Mouse (Mus musculus): Measurements from ENCODE around the gene Wdr93.

Wdr93 gene

DNA sequence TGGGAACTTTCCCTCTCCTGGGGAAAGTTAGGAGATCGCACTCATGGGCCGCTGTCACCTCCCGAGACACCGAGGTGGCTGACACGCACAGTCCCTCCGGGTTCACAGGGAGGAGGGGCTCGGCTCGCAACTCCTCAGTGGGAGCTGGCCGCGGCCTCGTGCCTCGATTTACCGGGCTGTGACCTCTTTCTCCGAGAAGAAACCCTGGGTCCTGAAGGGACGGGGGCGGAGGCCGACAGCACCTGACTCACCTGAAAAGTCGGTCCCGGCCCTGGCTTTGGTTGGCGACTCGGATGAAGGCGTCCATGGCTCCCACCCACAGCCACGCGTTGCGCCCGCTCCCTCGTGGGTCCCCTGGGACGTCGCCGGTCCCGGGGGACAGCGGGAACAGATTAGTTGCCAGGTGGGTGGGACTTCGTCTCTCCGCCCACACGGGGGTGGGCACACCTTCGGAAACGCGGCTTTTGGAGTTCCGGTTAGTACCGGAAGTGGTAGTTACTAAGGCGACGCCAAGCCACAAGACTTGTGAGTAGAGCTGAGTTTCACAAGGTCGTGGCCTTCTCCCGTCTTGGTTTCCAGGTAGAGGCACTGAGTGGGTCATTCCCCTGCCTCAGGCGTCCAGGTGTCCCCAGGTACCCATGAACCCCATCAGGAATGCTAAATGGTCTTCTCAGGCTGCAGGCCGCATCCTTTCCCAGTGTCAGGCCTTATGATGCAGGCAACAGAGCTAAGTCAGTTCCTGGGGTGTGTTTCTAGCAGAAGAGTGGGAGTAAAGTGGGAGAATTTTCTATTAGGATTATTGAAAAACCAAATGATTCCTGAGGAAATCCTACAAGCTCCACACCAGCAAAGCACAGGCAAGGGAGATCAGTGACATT, at the start of gene Wdr93, which contains the start of gene Pex11a:
TSS of gene Wdr93 (plus strand) at position 505 of the 878 bp plus-strand sequence.
TSS of gene Pex11a (minus strand) at position 473 of the 878 bp plus-strand sequence.
- DNase-seq = peak; percentile 89

DNA sequence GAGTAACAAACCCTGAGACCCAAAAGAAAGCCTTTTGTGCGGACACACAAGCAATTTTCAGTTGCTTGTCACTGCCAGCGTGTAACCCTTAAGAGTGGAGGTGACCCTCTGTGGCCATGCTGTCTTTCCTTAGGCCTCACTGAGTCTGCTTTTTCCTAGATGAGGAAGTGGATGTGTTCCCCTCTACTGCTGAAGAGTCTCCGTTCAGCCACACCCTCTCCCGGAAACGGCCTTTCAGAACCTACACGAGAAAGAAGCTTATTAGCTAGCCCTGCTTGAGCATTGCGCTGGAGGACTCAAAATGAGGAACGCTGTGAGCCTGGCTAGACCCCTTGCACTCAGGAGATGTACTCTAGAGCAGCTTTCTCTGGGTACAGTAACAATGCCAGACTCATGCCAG, 46.5 kb upstream of the Wdr93 start:
- DNase-seq = no peak

DNA sequence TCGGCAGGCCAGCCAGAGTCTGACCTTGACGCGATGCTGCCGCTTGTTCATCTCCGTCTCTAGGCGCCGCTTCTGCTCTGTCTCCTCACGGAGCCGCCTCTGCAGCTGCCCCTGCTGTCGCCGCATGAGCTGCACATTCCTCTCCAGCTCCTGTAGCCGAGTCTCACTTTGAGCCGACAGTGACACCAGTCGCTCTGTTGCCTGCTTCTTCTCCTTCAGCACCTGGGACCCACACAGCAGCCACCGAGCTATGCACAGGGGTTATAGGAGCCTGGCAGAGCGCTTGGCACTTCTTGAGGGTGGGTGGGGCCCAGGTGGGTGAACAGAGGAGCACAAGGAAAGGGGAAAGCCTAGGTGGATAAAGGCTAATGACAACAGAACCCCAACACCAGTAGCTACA, 40.2 kb upstream of the Wdr93 start:
- no peak for DNase-seq

- no peak for DNase-seq
Observed at GRCm38 (mm10) chr7:79705210-79705609, 37.8 kb upstream of the Wdr93 start.

DNA sequence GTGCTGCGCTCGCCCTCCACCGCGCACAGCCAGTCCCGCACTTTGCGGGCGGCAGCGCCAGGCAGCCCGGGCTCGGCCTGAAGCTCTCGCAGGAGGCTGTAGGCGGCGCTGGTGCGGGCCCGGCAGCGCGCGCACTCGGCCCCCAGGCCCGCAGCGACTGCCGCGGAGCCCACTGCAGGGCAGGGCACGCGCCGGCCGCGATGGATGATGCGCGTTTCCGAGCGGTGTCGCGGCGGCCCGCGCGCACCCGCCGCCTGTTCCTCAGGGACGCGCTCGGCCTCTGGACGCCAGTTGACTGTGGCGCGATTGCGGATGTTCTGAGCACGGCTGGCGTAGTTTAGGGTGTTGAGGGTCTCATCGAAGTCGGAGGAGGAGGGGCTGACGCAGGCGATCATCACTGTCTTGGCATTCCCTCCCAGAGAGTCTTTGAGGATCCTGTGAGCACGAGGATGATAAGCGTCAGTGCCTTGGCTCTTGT, 32.8 kb upstream of the Wdr93 start:
- DNase-seq = no peak

- no peak for DNase-seq
Observed at GRCm38 (mm10) chr7:79710831-79711230, 32.1 kb upstream of the Wdr93 start.

- peak; percentile 73 for DNase-seq
Observed at GRCm38 (mm10) chr7:79715187-79715981, 27.6 kb upstream of the Wdr93 start, which contains the start of gene Kif7. TSS of gene Kif7 (minus strand) at chr7:79715720.

GRCm38 (mm10) chr7:79721386-79721977, 21.5 kb upstream of the Wdr93 start:
- DNase-seq = peak; percentile 57

DNA sequence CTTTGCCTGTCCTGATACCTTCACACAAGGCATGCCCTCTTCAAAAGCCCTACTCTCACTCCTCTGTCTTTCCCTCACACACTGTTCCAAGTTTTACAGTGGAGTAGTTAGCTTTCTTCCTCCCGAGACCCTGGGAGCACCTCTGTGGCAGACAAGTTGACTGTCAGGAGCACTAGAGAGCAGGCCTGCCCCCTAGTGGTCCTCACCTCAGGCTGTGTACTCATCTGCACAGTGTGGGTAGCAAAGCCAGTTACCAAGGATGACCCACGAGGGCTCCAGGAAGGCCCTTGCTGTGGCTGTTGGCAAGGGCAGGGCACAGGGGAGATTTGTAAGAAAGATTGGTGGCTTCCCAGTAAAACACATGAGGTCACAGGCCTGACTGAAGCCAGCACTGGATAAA, 15.9 kb upstream of the Wdr93 start:
- DNase-seq = peak; percentile 70

- DNase-seq = peak; percentile 71
Observed at GRCm38 (mm10) chr7:79728219-79728618, 14.7 kb upstream of the Wdr93 start.

GRCm38 (mm10) chr7:79729169-79729568, 13.8 kb upstream of the Wdr93 start:
- DNase-seq = peak; percentile 72

DNA sequence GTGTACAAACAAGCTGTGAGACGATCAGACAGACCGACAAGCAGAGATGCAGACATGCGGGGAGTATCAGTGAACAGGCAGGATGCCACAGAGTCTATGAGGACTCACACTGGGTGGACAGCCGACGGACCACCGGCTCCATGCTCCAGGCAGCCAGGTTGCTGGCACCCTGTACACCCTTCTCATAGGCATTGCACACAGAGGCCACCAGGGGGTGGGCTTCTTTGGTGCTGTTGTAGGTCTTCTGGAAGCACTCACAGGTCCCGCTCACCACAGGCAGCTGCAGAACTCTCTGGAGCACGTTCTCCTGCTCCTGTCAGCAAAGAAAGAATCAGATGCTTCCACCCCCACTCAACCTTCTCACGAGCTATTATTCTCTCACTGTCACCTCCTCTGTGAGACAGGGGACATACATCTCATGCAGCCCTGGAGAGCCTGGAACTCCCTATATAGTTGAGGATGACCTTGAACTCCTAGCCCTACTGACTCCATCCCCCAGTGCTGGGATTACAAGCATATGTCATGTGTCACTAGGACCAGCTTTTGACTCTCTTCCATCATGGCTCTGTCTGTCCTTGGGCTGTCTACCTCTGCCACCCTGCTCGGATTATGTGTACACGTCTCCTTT, 13.1 kb upstream of the Wdr93 start:
- DNase-seq = no peak

- no peak for DNase-seq
Observed at GRCm38 (mm10) chr7:79731438-79731837, 11.5 kb upstream of the Wdr93 start.

DNA sequence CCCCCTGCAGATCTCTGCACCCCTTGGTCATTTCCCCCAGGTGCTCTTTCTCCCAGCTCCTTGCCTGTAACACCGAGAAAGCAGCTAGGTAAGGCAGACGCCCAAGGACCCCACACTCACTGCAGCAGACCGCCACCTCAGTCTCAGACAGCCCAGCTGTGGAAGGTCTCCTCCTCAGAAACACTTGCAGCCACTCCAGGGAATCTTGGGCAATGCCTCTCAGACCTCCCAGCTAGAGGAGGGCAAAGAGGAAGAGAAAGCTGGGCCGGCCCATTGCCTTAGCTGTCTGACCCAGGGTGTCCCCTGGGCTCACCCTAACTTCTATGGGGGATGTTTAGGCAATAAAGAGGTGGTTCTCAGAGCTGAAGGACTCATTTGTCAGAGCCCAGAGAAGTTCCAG, 10.3 kb upstream of the Wdr93 start, which contains the start of gene Plin1:
TSS of gene Plin1 (minus strand) at position 282 of the 400 bp plus-strand sequence.
- no peak for DNase-seq

GRCm38 (mm10) chr7:79734563-79734962, 8.4 kb upstream of the Wdr93 start:
- peak; percentile 87 for DNase-seq

- no peak for DNase-seq
Observed at GRCm38 (mm10) chr7:79736511-79736910, 6.5 kb upstream of the Wdr93 start.

- no peak for DNase-seq
Observed at GRCm38 (mm10) chr7:79738913-79739312, 4.0 kb upstream of the Wdr93 start.

DNA sequence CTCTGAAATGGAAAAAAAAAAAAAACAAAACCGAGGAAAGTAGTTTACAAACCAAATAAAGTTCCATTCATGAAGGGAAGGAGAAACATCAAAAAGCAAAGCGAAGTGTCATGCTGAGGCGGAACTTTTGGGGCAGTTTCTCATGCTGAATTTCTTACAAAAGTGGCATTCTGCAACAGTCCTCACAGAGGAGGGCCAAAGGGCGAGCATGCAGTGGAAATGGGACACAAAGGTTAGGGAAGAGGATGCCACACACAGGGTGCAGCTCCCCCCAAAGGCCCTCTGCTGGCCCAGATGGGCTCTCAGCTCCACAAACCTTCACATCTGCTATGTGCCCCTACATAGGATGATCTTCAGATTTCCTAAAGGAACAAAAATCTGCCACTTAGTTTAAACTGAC, 2.7 kb upstream of the Wdr93 start:
- no peak for DNase-seq

DNA sequence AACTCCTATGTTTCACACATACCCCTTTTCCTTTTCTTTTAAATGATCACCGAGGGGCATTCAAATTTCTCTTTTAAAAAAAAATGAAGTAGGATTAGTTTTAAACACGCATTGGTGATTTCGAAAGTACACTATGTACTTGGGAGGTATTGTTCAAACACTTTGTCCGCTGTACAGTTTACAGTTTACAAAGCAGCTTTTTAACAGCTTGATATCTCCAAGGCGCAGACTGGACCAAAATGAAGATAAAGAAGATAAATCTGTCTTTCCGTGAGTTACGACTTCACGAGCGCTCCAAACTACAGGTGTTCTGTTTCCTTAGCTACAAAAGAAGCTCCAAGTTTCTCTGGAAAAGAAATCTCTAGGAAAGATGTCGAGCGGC, 695 bp upstream of the Wdr93 start:
- DNase-seq = no peak

- DNase-seq = no peak
Observed at GRCm38 (mm10) chr7:79744051-79744450, 1.1 kb downstream of the Wdr93 start.

DNA sequence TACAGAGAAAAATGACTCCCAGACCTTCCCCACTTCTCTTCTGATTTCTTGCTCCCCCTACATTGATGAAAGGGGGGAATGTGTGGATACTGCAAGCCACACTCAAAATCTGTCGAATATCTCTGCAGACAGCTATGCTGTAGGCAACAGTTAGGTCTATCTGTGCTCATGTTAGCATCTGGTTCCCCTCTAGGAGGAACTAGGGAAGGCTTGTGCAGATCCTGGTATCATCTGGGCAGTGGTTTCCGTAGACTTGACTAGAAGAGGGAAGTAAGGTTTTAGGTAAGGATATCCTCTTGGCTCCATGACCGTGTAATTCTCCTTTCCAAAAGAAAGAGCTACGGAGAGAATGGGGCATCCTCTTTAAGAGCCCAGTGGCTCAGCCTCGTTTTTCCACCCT, 1.6 kb downstream of the Wdr93 start:
- no peak for DNase-seq

DNA sequence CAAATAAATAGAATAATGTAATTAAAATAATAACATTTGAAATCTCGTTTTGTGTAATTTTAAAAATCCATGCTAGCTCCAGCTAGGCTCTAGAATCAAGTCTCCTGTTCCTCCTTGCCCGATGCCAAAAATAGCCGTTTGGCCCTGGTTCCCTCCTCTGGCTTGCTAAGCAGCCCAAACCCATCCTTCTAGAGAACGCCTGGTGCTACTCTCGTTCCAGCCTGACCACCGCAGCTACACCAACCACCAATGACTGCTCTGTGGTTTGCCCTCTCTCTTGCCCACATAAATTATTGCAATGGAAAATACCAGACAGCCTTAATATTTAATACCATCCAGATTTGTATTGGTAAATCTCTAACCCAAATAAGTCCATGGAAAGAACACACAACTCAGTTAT, 4.7 kb downstream of the Wdr93 start:
- no peak for DNase-seq

GRCm38 (mm10) chr7:79749511-79749910, 6.5 kb downstream of the Wdr93 start:
- no peak for DNase-seq

Measured in kidney, adult 18-20 months (tissue).